Mouse (Mus musculus) neutrophil, adult 5-6 weeks (primary cell): ENCODE measurements around the gene 1700113H08Rik. TPM values are rescaled to one million over a fixed set of nuclear protein-coding genes. Genes with fewer than 3 reads are reported as not detected.

Experiments
- ATAC-seq: fragments of 151-379, 151-347 bp; 2 replicates; pipeline ENCODE4 v1.8.0; 2017; ENCODE audit warnings: mild to moderate bottlenecking, moderate TSS enrichment; ENCODE audit not compliant: insufficient number of reproducible peaks, poor library complexity, low FRiP score, severe bottlenecking; ENCODE audit errors: extremely low read depth
- total RNA-seq: library from RNA; stranded (forward); fragments of 200-1000 nt; gene quantifications from 2 replicates; pipeline ENCODE4 v1.2.3, GENCODE M21; 2017

1700113H08Rik gene
- not detected in 2 replicates for total RNA-seq

GRCm38 (mm10) chr10:87057500-87058250, at the start of gene 1700113H08Rik:
Gene 1700113H08Rik, plus strand, starts transcription at chr10:87058045.
- no peak for ATAC-seq

DNA sequence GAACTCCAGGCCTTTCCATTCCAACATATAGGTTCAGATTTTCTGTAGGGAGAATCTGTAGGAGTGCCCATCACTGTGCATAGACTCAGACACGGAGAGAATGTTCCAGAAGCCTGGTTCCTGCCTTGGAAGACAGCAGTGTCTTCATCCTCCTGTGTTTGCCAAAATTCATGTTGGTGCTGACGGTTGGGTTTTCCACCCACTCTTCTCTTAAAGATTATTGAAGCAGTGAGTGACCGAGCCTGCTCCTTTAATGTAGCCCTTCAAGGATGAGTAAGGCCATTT, 49.7 kb upstream of the 1700113H08Rik start:
- ATAC-seq: no peak

GRCm38 (mm10) chr10:87012087-87012486, 45.8 kb upstream of the 1700113H08Rik start:
- ATAC-seq: no peak

GRCm38 (mm10) chr10:87014391-87014965, 43.4 kb upstream of the 1700113H08Rik start:
- ATAC-seq: no peak

DNA sequence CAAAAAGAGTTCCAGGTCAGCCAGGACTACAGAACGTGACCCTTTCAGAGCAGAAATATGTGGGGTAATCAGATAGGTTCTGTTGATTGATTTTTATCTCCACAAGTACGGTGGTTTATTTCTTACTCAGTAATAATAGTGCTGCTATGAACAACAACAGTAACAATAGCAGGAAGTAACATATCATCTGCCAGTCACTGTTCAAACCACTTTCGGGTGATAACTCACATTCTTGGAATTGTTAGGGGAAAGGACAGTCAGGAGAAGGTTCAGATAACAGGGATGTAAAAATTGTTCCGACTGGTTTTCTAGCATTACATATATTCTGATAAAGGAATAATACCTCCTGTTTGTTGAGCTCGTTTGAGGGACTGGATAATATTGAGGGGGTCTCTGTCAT, 42.4 kb upstream of the 1700113H08Rik start:
- ATAC-seq: no peak

GRCm38 (mm10) chr10:87016151-87016692, 41.6 kb upstream of the 1700113H08Rik start:
- no peak for ATAC-seq

GRCm38 (mm10) chr10:87018876-87019275, 39.0 kb upstream of the 1700113H08Rik start:
- ATAC-seq: no peak

DNA sequence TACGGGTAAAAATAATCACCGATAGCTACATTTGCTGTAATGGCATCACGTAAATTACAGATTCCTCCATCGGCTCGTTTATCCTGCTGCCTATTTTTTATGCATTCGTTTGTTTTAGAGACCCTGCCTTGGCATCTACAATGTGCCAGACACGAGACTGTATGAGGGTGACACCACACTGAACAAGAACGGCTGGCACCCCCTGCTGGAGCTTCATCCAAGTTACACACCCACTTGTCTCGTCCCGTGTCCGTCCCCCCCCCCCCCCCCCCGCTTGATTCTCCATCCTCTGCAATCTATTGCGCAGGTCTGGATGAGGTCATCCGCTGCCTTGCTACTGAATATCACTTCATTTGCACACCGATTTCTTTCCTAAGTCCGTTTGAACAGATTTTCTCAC, 37.1 kb upstream of the 1700113H08Rik start:
- no peak for ATAC-seq

DNA sequence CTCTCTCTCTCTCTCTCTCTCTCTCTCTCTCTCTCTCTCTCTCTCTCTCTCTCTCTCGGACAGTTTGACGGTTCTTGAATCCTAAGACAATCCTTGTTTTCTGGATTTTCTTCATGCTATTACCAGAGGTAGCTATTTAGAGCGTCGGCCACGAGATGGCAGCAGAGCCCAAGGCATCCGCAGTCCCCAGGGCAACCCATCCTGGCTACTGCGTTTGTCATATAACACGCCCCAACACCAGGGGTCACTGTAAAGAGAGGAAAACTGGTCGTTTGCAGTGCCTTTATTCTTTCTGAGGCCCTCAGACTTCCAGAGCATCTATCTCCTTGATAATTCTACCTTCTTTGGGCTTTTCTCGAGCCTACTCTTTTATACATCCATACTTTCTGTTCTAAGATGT, 33.0 kb upstream of the 1700113H08Rik start:
- peak; percentile 90 for ATAC-seq

DNA sequence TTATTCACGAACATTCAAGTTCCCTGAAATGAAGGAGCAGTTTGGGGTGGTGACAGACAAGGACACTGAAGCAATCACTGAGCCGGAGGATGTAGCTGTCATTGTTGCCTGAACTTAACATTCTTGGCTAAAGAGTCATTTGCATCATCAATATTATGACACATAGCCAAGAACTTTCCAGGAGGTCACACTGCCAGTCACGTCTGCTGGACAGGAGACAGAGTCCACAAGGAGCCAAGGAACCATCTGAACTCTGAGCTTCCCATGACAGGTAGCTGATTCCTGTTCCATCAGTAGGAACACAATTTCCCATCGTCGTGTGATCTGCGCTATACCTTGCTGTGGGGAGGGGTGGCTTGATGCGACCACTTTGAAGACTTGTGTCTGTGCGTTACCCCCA, 25.1 kb upstream of the 1700113H08Rik start:
- no peak for ATAC-seq

GRCm38 (mm10) chr10:87035866-87036265, 22.0 kb upstream of the 1700113H08Rik start:
- ATAC-seq: no peak

- no peak for ATAC-seq
Observed at GRCm38 (mm10) chr10:87036271-87036703, 21.6 kb upstream of the 1700113H08Rik start.

DNA sequence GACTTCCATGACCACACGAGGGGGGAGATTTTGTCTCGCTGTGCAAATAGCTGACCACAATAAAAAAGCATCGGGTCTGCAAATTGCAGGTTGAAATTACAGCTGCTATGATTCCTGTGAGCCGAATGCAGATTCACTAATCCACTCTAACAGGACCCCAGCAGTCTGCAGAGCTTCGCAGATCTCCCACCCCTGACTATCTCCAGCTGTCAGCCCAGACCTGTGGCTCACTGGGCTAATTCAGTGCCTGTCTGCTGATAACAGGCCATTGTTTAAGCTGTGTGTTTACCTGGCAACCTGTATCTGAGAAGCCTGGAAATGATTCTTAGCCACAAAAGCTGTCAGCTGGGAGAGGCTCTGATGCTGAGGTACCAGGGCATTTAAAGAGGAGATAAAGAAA, 20.8 kb upstream of the 1700113H08Rik start:
- ATAC-seq: no peak

- ATAC-seq: no peak
Observed at GRCm38 (mm10) chr10:87039340-87039739, 18.5 kb upstream of the 1700113H08Rik start.

DNA sequence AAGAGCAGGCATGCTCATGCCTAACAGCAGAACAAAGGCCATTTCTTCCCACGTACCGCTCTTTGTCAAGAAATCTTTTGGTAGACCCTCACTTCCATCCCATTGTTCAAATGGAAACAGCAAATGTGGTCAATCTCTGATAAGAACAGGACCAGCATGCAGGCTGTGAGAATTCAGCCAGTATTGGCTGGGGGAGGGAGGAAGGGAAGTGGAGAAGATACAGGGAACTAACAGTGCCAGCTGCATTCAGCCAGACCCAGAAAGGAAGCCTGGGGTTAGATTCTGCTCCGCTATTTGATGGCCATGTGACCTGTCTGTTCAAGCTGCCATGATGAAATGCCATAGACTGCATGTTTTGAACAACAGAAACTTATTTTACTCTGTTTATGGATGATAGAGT, 18.0 kb upstream of the 1700113H08Rik start:
- ATAC-seq: no peak

DNA sequence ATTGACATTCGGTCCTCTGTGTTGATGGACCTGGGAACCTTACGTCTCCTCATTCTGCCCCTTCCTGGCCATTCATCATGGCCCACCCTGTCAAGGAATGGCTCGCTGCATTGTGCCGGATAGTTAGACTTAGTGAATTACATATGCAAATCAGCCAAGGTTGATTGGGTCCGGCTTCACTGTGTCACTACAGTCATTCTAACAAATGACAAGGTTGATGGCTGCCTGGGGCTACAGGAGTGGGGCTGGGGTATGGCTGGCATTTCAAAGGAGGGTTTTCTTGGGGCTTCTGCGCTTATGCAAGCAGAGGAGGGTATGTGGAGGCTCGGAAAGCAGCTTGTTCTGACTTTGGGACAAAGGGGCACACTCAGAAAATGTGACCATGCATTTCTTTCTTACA, 16.6 kb upstream of the 1700113H08Rik start:
- no peak for ATAC-seq

DNA sequence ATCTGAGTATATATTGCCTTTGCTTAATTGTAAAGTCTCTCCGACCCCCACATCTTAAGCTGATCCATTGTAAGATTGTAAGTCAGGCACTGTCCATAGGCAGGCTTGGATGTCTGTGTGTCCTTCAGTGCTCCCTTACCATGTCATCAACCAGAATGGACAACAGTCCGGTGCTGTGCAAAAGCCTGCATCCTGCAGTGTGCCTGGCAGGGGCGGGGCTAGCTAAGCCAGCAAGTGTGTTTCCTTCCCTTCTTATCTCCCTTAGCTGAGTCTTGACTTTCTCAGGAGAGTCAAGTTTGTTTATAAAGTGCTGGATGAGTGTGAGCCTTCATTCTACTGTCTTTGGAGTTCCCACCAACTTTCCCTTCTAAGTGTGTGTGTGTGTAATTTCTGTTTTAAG, 12.6 kb upstream of the 1700113H08Rik start:
- ATAC-seq: no peak

DNA sequence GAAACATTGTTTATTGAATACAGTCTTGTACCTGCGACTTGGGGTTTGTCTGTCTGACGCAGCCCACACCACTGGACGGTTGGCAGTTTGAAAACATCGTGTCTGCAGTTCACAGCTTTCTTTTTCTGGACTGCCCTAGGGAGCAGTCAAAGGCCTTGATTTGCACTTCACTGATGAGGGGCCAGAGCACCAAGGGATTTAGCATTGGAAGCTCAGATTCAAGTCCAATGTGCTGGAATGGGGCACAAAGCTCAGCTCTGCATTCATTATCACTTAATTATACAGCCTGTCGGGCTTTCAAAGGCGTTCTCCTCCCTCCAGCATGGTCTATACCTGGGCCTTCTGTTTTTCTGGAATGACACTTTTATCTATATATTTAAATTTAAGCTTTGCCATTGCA, 11.4 kb upstream of the 1700113H08Rik start:
- ATAC-seq: no peak

DNA sequence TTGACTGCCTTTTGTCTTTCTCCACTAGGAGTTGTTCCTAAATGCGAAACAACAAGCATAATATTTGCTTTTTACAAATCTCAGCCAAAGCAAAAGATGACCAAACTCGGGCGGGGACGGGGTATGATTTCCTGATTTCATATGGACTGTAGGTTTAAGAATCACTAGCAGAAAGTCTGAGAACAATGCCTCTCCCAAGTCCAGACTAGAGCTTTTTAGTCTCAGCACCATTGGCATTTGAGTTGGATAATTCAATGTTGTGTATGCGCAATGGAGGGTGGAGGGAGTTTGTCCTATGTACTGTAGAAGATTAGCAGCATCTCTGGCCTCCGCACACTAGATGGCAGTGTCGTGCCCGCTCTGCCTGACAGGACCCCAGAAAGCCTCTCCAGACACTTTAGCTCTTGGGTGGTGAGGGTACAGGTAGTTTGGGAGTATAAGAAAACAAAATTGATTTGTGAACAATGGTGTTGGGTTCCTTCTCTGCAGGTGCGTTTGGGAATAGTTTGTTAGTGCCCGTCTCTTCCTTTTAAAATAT, 10.8 kb upstream of the 1700113H08Rik start:
- no peak for ATAC-seq

GRCm38 (mm10) chr10:87049179-87049578, 8.7 kb upstream of the 1700113H08Rik start:
- no peak for ATAC-seq
